Mouse (Mus musculus): ENCODE results near the gene Clec2i.
"Not testable (repeated sequence)": the region's sequence is repeated elsewhere in the genome, so short reads cannot be mapped to it uniquely, and the experiment has no call there.

The Clec2i gene

GRCm38 (mm10) chr6:128855477-128855876 is 31.9 kb upstream of the Clec2i start:
- no peak for DNase-seq

- DNase-seq = peak in 1 of 2 experiments; percentile 28
These were observed 31.1 kb upstream of the Clec2i start for GRCm38 (mm10) chr6:128856250-128856649.

- no peak for DNase-seq
These were observed 29.4 kb upstream of the Clec2i start for GRCm38 (mm10) chr6:128857976-128858375.

GRCm38 (mm10) chr6:128868861-128869260 is 18.5 kb upstream of the Clec2i start:
- DNase-seq = no peak

GRCm38 (mm10) chr6:128871910-128872610 is 15.3 kb upstream of the Clec2i start:
- DNase-seq = no peak

- DNase-seq = peak in 1 of 2 experiments; percentile 63
These were observed 1.4 kb downstream of the Clec2i start for GRCm38 (mm10) chr6:128888834-128889233.

- DNase-seq = peak in 1 of 2 experiments; percentile 33
These were observed 3.6 kb downstream of the Clec2i start, which contains the start of gene BC035044 for GRCm38 (mm10) chr6:128890948-128891355. TSS of gene BC035044 (minus strand) at chr6:128891126.

GRCm38 (mm10) chr6:128895404-128896001 is 8.1 kb downstream of the Clec2i start:
- DNase-seq = no peak

- no peak for DNase-seq
These were observed 12.7 kb downstream of the Clec2i start for GRCm38 (mm10) chr6:128900044-128900443.

GRCm38 (mm10) chr6:128900796-128901552 is 13.6 kb downstream of the Clec2i start:
- not testable (repeated sequence) for DNase-seq

GRCm38 (mm10) chr6:128913598-128914254 is 26.3 kb downstream of the Clec2i start:
- no peak for DNase-seq

- DNase-seq = no peak
These were observed 29.9 kb downstream of the Clec2i start for GRCm38 (mm10) chr6:128917322-128917721.

GRCm38 (mm10) chr6:128933050-128933449 is 45.7 kb downstream of the Clec2i start:
- DNase-seq = no peak

- DNase-seq = not testable (repeated sequence)
These were observed 46.7 kb downstream of the Clec2i start, which contains the start of gene Clec2g for GRCm38 (mm10) chr6:128934081-128934480. TSS of gene Clec2g (plus strand) at chr6:128934381.

- DNase-seq = not testable (repeated sequence)
These were observed 48.7 kb downstream of the Clec2i start for GRCm38 (mm10) chr6:128935889-128936665.

- DNase-seq = no peak
These were observed 54.4 kb downstream of the Clec2i start for GRCm38 (mm10) chr6:128941646-128942421.

GRCm38 (mm10) chr6:128945564-128945963 is 58.2 kb downstream of the Clec2i start:
- no peak for DNase-seq
